Mouse (Mus musculus): ENCODE data around the gene Gm42420.

GRCm38 (mm10) chr6:39591481-39591880, 5.9 kb downstream of the Gm42420 start:
- no peak for TF ChIP-seq GATA1 (IDR thresholded peaks at IDR 0.05; ENCODE audit: borderline replicate concordance, low read length)
- TF ChIP-seq FLI1 (IDR thresholded peaks at IDR 0.05; ENCODE audit: low read length), result no peak

Measured in megakaryocyte, embryonic 14.5 days (primary cell).